Mouse (Mus musculus): ENCODE data around the gene Zfp385a. TPM values are rescaled to one million over a fixed set of nuclear protein-coding genes. Genes with fewer than 3 reads are reported as not detected.
A peak's percentile ranks its signal among the peaks of the same experiment; 100 is the strongest.

Gene Zfp385a
- polyA plus RNA-seq, 1 experiment from 2014 or later = 8.2 TPM

DNA sequence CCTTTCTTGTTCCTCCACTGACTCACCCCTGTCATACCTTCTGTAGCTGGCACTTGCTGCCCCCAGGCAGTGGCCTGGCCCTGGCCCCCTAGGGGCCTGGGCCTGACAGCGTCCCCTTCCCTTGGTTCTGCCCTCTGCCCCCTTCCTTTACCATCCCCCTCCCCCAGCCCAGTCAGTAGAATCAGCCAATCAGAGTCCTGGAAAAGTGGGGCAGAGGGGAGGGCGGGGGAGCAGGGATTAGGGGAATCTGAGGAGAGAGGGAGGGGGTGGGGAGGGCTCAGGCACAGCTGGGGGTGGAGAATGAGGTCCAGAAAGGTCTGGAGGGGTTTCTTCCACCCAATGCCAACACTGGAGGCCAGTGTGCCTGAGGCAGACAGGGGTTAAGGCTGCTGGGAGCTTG lies 5.7 kb downstream of the Zfp385a start:
- H3K27ac ChIP-seq = no peak overlapping the region
- H3K4me1 ChIP-seq = 0 out of 2 replicates have a peak, but pooled peaks cover 6% of the 10 kb centered on the region
- H3K9me3 ChIP-seq = no peaks in the 10 kb centered on the region
- no peak for ATAC-seq (ENCODE audit: insufficient read depth, low FRiP score, low read depth)
- no peak overlapping the region for H3K9ac ChIP-seq
- H3K27me3 ChIP-seq (replicated peaks) = peaks cover 9% of the 10 kb centered on the region; the same call in 1 of the 2 replicates
- 4% methylated on average over 2 of the region's 2 CpGs for WGBS
- no peaks in the 10 kb centered on the region for H3K36me3 ChIP-seq
- H3K4me3 ChIP-seq (replicated peaks) = no peak overlapping the region
- H3K4me2 ChIP-seq = no peak overlapping the region

DNA sequence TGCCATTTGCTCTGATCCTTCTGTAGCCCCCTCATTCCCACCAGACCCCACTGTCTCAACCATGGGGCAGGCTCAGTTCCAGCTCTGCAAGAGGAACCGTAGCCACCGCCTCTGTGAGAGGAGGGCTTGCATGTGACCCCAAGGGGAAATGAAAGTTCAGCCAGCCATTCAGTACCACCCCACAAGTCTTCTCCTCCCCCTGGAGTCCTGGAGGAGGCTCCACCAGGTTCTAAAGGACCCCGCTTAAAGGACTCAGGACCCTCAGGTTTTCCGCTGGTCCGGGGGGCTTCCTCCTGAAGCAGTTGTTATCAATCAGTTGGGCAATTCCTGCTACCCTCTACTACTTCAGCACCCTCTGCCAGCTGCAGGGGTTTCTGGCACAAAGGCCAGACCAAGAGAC lies 6.2 kb downstream of the Zfp385a start:
- no peak overlapping the region for H3K9ac ChIP-seq
- ATAC-seq (ENCODE audit: insufficient read depth, low FRiP score, low read depth) = no peak
- WGBS = 76% methylated on average over 5 of the region's 5 CpGs

DNA sequence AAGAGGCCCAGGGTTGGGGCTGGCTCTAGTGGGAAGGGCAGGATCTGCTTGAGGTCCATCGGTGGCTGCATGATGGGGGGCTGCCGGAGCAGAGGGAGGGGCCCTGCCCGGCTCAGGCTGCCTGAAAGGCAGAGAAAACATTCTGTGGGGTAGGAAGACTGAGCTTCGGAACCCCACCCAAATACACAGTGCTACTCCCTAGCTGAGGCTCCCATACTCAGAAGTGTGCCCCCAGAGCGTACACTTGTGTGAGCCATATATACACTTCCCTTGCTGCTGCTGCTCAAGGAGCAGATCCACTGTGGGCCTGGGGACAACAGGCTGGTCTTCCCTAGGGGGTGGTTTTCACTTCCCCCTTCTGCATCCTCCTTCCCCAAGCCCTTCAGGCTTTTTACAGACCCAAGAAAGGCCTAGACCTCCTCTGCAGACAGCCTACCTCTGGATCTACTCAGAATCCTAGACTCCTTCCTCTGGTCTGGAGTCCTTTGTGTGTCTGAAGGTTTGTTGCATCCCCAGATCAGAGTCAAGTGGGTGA lies 6.7 kb downstream of the Zfp385a start:
- no peak for ATAC-seq (ENCODE audit: insufficient read depth, low FRiP score, low read depth)

More for the DNA sequence above, 6.2 kb downstream of the Zfp385a start:
- Histone ChIP-seq H3K36me3 (no peaks in the 10 kb centered on the region), H3K27me3 (replicated peaks) (peaks cover 5% of the 10 kb centered on the region; the same call in 1 of the 2 replicates), H3K4me1 (0 out of 2 replicates have a peak, but pooled peaks cover 6% of the 10 kb centered on the region), H3K4me2 (no peak overlapping the region), H3K4me3 (replicated peaks) (no peak overlapping the region), H3K9me3 (no peaks in the 10 kb centered on the region), H3K27ac (no peak overlapping the region)

DNA sequence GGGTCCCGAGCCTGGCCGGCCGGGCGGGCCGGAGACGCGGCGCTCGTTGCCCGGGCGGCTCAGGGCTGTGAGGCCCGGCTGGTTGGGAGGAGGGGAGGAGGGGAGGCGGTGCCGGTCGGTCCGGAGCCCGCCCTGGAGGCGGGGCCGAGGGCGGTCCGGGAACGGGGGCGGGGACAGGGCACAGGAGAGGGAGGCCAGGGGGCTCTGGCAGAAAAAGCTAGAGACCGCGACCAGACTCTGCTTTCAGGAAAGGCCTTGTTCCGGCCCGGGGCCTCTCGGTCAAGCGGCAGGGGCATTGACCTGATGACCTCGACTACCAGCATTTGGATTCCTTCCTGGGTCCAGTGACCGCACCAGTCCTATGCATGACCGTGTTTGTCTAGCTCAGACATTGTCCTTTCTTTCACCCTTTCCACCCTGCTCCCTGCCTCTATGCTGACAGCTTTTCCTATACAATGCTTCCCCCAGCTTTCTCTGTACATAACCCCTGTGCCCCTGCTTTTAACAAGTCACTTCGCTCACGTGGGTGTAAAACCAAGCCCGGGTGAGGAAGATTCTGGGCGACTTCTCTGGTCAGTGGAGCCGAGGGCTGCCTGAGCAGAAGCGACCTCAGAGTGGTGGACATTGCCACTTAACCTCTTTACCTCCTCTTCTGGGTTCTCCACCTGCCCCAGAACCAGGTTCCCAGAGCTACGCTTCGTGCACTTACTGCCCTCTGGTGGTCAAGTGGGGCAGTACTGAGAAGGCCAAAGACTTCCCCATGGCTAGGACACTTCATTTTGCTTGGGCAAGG lies 16.2 kb downstream of the Zfp385a start:
- H3K4me2 ChIP-seq = peak overlapping the region; percentile 90
- H3K27ac ChIP-seq = peak overlapping the region; percentile 84
- ATAC-seq (ENCODE audit: insufficient read depth, low FRiP score, low read depth) = peak; percentile 95
- no peaks in the 10 kb centered on the region for H3K36me3 ChIP-seq
- peaks cover 25% of the 10 kb centered on the region for H3K4me1 ChIP-seq
- no peaks in the 10 kb centered on the region for H3K9me3 ChIP-seq
- H3K4me3 ChIP-seq (replicated peaks) = peak overlapping the region; percentile 65
- H3K9ac ChIP-seq = peak overlapping the region; percentile 66
- H3K27me3 ChIP-seq (replicated peaks) = no peaks in the 10 kb centered on the region
- 1% methylated on average over 39 of the region's 40 CpGs for WGBS

More for the DNA sequence above, 6.7 kb downstream of the Zfp385a start:
- Histone ChIP-seq H3K9me3 (no peaks in the 10 kb centered on the region), H3K27ac (no peak overlapping the region), H3K4me2 (no peak overlapping the region), H3K4me1 (0 out of 2 replicates have a peak, but pooled peaks cover 5% of the 10 kb centered on the region), H3K27me3 (replicated peaks) (0 out of 2 replicates have a peak, but pooled peaks cover 3% of the 10 kb centered on the region), H3K4me3 (replicated peaks) (no peak overlapping the region), H3K9ac (no peak overlapping the region), H3K36me3 (no peaks in the 10 kb centered on the region)
- 49% methylated on average over 5 of the region's 5 CpGs for WGBS

DNA sequence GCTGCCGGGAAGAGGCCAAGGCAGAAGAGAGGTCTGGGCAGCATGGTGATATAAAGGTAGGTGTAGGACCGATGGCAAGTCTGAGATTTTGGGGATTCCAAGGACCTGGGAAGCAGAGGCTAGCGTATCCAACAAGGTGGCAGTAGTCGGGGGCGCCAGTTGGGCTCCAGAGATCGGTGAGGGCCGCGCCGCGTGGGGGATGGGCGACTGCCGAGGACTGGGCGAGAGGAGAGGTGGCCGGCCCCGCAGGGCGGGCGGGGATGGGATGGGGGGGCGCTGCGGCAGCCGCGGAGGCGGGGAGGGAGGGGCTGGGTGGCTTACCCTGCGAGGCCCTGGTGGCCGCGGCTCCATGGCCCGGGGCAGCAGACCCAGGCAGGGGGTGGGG lies 16.8 kb downstream of the Zfp385a start:
- no peaks in the 10 kb centered on the region for H3K36me3 ChIP-seq
- H3K27ac ChIP-seq = 0 out of 2 replicates have a peak overlapping the region, but pooled peaks have one; percentile 84
- no peaks in the 10 kb centered on the region for H3K27me3 ChIP-seq (replicated peaks)
- peak overlapping the region; percentile 90 for H3K4me2 ChIP-seq
- under 1% methylated on average over 14 of the region's 26 CpGs for WGBS
- peak overlapping the region; percentile 66 for H3K9ac ChIP-seq
- no peaks in the 10 kb centered on the region for H3K9me3 ChIP-seq
- peak overlapping the region; percentile 65 for H3K4me3 ChIP-seq (replicated peaks)
- peaks cover 25% of the 10 kb centered on the region for H3K4me1 ChIP-seq
- peak; percentile 51 for ATAC-seq (ENCODE audit: insufficient read depth, low FRiP score, low read depth)

DNA sequence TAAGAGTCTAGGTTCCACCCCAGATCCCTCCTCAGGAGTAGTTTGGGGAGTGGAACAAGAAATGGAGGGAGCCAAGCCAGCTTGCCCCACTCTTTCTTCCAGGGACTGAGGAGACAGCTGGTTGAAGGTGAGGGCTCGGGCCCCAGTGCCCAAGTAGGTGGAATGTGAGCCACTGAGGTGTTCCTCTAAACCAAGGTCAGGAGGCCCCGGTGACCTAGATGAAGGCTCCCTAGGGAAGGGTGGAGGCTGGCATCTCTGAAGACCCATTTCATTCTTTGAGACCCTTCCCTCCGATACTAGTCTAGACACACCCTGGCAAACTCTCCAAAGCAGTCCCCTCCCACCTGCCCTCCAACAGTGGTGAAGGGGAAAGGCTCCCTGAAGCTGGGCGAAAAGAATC lies 17.5 kb downstream of the Zfp385a start:
- H3K4me2 ChIP-seq = peak overlapping the region; percentile 90
- H3K9ac ChIP-seq = no peak overlapping the region
- H3K27ac ChIP-seq = no peak overlapping the region
- peaks cover 25% of the 10 kb centered on the region for H3K4me1 ChIP-seq
- peak overlapping the region; percentile 65 for H3K4me3 ChIP-seq (replicated peaks)
- WGBS = 51% methylated on average over 4 of the region's 4 CpGs
- H3K27me3 ChIP-seq (replicated peaks) = no peaks in the 10 kb centered on the region
- H3K36me3 ChIP-seq = no peaks in the 10 kb centered on the region
- no peak for ATAC-seq (ENCODE audit: insufficient read depth, low FRiP score, low read depth)
- no peaks in the 10 kb centered on the region for H3K9me3 ChIP-seq

DNA sequence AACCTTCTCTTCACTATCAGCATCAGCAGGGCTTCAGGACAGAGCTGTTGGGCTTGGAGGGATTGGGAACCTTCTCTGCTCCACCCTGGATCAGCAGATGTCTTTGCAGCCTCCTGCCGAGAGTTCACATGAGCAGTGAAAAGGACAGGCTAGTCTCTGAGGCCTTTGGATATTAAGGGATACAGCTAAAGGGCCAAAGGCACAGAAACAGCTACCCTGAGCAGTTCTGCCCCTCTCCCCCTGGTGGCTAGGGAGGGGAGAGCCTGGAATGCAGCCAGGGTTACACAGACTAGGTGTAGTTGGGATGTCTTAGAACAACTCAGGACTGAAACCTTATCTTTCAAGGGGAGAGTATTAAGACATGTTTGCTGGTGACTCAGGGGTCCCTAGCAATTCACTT lies 18.8 kb downstream of the Zfp385a start:
- Histone ChIP-seq H3K36me3 (peaks cover 7% of the 10 kb centered on the region; the same call in 1 of the 2 replicates), H3K9ac (no peak overlapping the region), H3K27ac (no peak overlapping the region), H3K4me3 (replicated peaks) (no peak overlapping the region), H3K9me3 (no peaks in the 10 kb centered on the region), H3K27me3 (replicated peaks) (no peaks in the 10 kb centered on the region), H3K4me2 (no peak overlapping the region), H3K4me1 (peaks cover 27% of the 10 kb centered on the region)
- WGBS = 48% methylated on average over 1 of the region's 1 CpGs
- no peak for ATAC-seq (ENCODE audit: insufficient read depth, low FRiP score, low read depth)

DNA sequence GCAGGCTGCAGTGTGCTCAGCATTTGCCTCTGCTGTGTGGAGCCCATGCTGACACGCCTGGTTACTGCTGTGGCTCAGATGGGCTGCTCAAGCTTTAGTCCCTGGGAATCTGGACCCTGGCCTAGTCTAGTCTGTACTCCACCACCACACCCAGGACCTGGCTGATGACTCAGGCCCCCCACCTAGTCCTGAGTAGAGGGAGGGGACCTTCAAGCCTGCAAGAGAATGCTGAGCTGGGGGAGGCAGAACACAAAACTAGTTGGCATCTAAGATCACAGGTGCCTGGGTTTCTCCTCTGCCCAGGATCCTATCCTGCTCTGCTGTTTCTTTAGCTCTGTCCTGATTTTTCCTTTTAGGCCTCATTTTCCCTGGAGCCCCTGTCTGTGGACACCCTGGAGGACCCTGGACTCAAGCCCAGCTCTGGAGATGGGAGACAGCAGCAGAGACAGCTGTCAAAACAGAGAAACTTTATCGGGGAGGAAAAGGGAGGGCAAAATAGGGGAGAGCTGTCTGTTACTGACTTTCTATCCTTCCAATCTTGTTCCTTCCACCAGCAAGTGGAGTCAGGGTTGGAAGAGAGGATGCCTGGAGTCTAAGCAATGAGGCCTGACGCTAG lies 21.6 kb downstream of the Zfp385a start:
- H3K9ac ChIP-seq = no peak overlapping the region
- H3K4me1 ChIP-seq = peaks cover 44% of the 10 kb centered on the region
- no peaks in the 10 kb centered on the region for H3K9me3 ChIP-seq
- H3K4me3 ChIP-seq (replicated peaks) = no peak overlapping the region
- peaks cover 12% of the 10 kb centered on the region; the same call in 1 of the 2 replicates for H3K36me3 ChIP-seq
- 58% methylated on average over 3 of the region's 3 CpGs for WGBS
- no peaks in the 10 kb centered on the region for H3K27me3 ChIP-seq (replicated peaks)
- no peak for ATAC-seq (ENCODE audit: insufficient read depth, low FRiP score, low read depth)
- H3K4me2 ChIP-seq = no peak overlapping the region
- H3K27ac ChIP-seq = no peak overlapping the region

DNA sequence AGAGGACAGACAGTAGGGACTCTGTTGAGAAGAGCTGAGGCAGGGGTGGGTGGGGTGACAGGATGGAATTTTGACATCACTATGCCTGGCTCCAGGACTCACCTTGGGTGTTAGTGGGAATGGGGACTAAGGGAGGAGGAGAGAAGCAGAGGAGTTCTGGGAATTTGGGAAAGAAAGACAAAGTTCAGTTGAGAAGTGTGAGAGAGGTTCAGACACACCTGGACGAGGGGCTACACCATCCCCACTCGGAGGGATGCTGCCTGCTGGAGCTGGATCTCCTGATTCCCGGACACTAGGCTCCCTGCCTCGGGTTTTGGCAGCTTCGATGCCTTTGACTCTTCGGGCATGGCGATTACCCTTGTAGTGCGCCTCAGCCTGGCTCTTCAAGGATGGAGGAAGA lies 22.2 kb downstream of the Zfp385a start:
- Histone ChIP-seq H3K9ac (no peak overlapping the region), H3K4me1 (peaks cover 40% of the 10 kb centered on the region), H3K27ac (no peak overlapping the region), H3K4me2 (no peak overlapping the region), H3K36me3 (peaks cover 12% of the 10 kb centered on the region; the same call in 1 of the 2 replicates), H3K27me3 (replicated peaks) (no peaks in the 10 kb centered on the region), H3K9me3 (no peaks in the 10 kb centered on the region), H3K4me3 (replicated peaks) (no peak overlapping the region)
- no peak for ATAC-seq (ENCODE audit: insufficient read depth, low FRiP score, low read depth)
- 86% methylated on average over 8 of the region's 8 CpGs for WGBS

DNA sequence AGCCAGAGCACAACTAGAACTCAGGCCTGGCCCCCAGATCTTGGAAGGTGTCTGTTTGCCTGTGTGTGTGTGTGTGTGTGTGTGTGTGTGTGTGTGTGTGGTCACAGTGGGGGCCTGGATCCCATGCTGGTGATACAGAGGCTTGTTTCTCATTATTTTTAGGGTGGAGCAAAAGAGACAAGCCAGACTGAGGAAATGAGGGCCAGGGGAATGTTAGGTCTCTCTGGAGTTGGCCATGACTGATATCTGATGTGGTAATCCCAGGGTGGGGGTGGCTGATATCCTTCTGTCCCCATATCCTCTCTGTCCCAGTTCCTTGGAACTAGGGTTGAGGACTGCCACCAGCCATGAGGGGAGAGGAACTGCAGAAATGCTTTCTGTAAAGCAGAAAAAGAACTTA lies 22.8 kb downstream of the Zfp385a start:
- H3K27ac ChIP-seq = no peak overlapping the region
- H3K4me1 ChIP-seq = peaks cover 34% of the 10 kb centered on the region
- H3K4me2 ChIP-seq = no peak overlapping the region
- H3K27me3 ChIP-seq (replicated peaks) = no peaks in the 10 kb centered on the region
- ATAC-seq (ENCODE audit: insufficient read depth, low FRiP score, low read depth) = no peak
- H3K4me3 ChIP-seq (replicated peaks) = no peak overlapping the region
- H3K36me3 ChIP-seq = peaks cover 12% of the 10 kb centered on the region; the same call in 1 of the 2 replicates
- H3K9ac ChIP-seq = no peak overlapping the region
- H3K9me3 ChIP-seq = no peaks in the 10 kb centered on the region

DNA sequence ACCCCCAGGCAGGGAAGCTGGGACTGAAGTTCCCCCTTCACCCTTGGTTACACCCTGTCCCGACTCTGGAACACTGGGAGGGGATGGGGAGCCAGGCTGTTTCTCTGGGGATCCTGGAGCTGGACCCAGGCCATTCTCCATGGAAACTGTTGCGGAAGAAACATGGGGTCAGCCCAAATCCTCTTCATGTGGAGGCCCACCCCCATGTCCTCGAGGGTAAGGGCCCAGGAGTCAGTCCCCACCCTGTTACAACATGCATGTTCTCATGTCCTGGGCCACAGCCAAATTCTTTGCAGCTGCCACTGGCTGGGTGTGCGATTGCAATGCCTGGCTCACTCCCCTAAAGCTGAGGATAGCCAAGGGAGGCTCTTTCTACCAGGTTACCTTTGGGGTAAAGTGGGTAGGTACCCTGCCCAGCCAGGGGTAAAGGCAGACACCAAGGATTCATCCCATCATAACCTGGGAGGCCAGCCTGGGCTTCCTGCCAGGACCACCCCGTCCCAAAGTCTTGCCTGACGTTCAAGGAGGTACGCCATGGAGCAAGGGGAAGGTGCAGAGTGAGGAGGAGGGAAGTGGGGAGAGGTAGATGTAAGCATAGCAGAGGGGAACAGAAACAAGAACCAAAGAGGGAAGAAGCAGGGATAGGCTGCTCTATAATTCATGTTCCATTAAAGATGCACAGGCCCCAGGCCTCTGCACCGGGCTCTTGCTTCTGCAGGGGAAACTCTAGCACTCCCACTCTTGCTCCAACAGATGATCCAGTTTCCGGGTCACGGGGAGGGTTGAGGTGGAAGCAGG lies 23.7 kb downstream of the Zfp385a start:
- no peak overlapping the region for H3K27ac ChIP-seq
- H3K4me3 ChIP-seq (replicated peaks) = no peak overlapping the region
- 62% methylated on average over 10 of the region's 10 CpGs for WGBS
- no peak overlapping the region; the same call in 1 of the 2 replicates for H3K9ac ChIP-seq
- no peak overlapping the region for H3K4me2 ChIP-seq
- no peaks in the 10 kb centered on the region for H3K9me3 ChIP-seq
- H3K4me1 ChIP-seq = peaks cover 28% of the 10 kb centered on the region
- H3K36me3 ChIP-seq = peaks cover 12% of the 10 kb centered on the region; the same call in 1 of the 2 replicates
- no peaks in the 10 kb centered on the region for H3K27me3 ChIP-seq (replicated peaks)
- ATAC-seq (ENCODE audit: insufficient read depth, low FRiP score, low read depth) = no peak; the same call in 1 of the 2 replicates

Measured in stomach, embryonic 15.5 days (tissue).